Mouse (Mus musculus) left cerebral cortex, postnatal 36 days (tissue): ENCODE data around the gene Sass6. TPM values are rescaled to one million over a fixed set of nuclear protein-coding genes. Genes with fewer than 3 reads are reported as not detected.
"Not testable (repeated sequence)": the region's sequence is repeated elsewhere in the genome, so short reads cannot be mapped to it uniquely, and the experiment has no call there.

Experiments
- DNase-seq, 2 experiments: peaks; one replicate each; pipeline ENCODE4 v3.0.0; 2021 to 2022; ENCODE audit warnings: low spot score in 2 of 2, mixed read lengths in 1 of 2
- intact Hi-C: fragments of 180-260 bp; cut with DNase I; formaldehyde crosslinking; loops from one replicate; pipeline ENCODE4 v1.15.1; 2025
- total RNA-seq, 2 experiments: library from RNA; stranded (reverse); gene quantifications; 2 replicates each; pipeline ENCODE4 v1.2.3; 2021

Sass6 gene
- total RNA-seq, 2 experiments from 2014 or later = 6.1 to 7.6 TPM

DNA sequence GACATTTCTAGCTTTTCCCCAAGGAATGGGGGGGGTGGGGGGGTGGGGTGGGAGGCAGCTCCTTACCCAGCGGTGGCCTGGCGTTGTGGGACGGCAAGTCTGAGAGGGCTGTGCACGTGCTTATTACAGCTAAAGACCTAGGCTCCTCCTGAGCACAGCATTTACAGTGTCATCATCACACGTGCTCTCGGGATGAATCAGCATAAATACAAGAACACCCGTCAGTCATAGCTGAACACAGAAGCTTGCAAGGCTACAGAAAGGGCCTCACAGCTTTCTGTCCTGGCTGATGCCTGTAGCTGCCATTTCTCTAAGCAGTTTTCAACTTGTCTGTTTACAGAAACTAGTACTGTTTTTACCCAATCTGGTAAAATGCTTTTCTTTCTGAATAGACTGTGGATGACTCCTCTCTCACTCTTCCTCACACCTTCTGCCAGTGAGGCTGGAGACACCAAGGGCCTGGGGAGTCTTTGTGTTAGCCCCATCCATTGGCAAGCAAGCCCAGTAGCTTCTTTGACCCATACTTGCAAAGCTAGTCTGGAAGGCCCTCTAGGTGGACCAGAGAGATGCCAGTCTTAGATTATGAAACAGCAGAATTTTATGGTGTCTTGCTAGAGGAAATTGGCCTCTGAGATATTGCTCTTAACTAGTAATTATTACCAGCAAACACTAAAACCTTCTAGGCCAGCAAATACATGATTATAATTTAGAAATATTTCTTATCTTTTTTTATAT is 26.0 kb downstream of the Sass6 start:
- intact Hi-C loops = no loop called here
- no peak for DNase-seq

DNA sequence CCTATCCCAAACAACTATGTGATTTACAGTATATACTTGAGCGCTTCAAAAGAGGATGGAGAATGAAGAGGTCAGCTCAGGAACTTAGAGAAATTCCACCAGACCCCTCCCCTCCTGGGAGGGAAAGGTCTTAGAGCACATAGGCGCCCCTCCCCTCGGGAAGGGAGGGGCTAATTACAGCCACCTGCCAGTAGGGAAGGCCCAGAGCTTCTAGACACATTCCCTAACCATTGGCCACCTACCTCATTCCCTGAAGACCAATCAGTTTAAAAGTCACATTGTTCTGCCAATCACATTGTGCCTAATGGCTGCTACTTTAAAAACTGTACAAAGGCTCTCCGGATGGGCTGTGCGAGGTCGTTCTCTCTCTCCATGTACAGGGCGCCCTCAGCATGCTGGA is 27.9 kb downstream of the Sass6 start:
- no peak for DNase-seq
- intact Hi-C loops = no loop called here

DNA sequence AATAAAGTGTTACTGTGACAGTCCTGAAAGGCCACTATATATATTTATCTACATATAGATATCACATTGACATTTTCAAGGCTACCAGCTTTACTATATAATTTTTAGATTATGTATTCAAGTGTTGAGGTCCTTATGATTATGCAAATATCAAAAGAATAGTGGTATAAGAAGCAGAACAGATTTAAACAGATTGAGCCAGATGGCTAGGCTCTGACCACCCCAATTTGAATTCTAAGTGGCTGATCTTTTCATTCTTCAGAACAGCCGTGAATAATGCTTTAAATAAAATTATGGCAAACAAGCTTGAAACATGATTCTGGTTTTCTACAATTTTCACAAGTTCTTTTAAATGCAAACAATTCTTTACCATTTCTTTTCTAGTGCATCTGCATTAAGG is 36.7 kb downstream of the Sass6 start:
- DNase-seq = no peak
- intact Hi-C loops = no loop called here

DNA sequence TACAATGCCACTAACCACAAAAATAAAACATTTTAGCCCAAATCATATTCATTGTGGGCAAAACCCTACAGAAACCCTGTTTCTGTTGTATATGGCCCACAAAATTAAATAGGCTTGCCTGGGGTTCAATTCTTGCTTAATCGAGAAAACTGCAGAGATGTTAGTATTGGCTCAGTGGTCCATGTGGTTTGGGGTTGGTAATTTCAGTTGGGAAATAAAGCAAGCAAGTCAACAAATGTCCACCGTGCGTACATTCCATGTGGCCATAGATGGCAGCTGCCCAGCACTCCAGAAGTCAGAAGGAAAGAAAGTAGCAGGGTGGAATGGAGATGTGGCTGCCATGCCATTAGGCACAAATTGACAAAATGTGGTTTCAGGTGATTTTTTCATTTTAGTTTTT is 38.2 kb downstream of the Sass6 start:
- intact Hi-C loops = no loop called here
- no peak for DNase-seq

DNA sequence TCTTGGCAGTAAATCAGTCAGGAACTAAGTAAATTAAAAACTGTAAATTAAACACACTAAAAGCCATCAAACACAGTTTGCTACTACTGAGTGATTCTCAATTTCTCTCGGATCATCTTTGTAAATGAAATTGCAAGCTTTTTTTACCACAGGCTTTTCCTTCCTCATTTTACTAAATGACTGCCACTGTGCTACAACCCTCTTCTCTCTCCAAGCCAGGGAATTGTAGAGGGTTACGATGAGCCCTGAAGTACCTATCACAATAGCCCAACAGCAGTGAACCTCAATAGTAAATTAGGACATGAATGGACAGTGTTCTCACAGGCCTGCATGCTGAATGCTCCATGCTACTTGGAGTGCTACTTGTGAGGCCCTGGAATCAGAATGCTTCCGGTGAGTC is 39.3 kb downstream of the Sass6 start:
- no peak for DNase-seq
- intact Hi-C loops = no loop called here

DNA sequence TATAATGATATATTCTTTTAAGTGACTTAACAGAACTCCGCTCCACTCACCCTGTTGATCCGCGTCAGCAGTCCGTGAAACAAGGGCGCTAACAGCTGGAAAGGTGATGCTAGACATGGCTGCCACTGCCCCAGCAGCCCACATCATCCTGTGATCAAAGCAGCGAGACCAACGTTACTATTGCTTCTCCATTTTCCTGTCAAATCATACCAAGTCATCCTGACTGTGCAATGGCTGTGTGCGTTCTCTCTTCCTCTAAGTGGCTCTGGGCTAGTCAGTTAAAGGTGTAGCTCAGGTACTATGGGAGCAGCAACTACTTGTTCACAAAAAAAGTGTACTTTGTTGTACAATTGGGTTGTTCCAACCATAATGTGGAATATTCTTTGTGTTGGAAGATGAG is 40.1 kb downstream of the Sass6 start:
- intact Hi-C loops = no loop called here
- no peak for DNase-seq

DNA sequence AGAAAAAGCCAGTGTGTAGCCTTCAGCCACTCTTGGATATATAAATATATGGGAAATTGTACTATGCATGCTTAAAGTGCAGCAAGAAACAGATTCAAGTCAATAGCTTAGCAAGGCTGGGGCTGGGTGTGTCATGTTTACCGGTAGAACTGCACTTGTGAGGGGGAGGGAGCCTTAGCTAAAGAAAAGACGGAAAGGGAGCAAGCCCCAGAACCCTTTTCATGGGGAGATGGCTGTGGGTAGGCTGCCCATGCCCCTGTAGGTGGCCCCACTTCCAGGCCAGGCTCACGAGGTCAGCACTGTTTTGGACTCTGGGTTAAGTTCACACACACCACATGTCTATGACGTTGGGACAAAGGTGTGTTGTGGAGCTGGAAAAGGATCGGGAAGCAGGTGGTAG is 41.0 kb downstream of the Sass6 start:
- intact Hi-C loops = no loop called here
- no peak for DNase-seq

DNA sequence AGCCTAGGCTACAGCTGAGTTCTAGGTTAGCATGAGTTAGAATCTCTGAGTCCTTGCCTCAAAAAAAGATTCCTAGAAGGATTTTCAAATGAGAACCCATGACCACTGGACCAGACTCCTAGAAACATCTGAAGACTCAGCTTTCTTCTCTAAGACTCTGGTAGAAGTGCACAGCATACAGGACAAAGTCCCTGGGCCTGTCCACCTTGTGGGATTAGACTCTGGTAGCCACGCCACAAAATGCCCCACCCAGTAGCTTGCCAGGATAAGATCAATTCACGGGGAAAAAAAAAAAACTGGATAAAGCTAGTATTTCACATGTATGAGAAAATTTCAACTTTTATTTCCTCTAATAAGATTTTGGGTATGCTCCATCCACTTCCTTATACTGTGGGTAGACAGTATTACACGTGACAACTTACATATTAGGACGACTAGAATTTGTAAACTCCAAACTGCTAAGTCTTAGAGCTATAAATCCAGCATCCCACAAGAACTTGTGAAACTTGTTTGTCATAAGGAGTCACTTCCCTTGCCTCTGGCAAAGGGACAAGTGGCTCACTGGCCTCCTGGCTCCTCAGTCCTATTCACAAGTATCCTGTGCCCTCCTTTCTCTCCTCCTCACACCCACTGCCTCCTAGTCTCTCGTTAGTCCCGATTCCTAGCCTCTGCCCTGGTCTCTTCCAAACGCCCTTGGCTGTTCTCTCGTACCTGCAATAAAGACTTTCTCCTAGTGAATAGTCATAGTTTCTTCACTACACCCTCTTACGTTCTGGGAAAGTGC is 43.1 kb downstream of the Sass6 start:
- no peak for DNase-seq
- intact Hi-C loops = no loop called here

DNA sequence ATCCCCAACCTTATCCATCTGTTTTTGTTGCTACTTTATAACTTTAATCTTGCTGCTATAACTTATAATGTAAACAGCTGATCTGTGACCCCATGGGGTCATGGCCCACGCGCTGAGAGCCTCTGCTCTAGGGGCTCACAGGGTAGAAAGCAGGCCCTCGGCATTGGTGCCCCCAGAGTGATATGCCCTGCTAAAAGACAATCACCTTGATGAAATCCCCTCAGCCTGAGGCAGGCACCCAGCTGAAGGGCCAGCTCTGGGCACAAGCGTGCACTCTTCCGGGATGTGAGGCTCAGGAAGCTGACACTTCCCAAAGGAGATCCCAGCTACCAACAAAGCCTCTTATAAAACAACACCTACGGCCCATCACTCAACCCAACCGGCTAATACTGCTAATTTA is 43.8 kb downstream of the Sass6 start:
- intact Hi-C loops = no loop called here
- DNase-seq = no peak

DNA sequence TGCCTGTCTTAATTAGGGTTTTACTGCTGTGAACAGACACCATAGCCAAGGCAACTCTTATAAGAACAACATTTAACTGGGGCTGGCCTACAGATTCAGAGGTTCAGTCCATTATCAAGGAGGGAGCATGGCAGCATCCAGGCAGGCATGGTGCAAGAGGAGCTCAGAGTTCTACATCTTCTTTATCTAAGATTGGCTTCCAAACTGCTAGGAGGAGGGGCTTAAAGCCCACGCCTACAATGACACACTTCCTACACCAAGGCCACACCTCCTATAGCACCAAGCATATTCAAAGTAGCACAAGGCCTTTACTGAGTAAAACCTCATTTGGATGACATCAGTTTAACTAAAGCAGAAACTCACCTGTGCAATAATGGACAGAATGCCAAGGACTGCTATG is 45.2 kb downstream of the Sass6 start:
- DNase-seq = no peak
- intact Hi-C loops = no loop called here

DNA sequence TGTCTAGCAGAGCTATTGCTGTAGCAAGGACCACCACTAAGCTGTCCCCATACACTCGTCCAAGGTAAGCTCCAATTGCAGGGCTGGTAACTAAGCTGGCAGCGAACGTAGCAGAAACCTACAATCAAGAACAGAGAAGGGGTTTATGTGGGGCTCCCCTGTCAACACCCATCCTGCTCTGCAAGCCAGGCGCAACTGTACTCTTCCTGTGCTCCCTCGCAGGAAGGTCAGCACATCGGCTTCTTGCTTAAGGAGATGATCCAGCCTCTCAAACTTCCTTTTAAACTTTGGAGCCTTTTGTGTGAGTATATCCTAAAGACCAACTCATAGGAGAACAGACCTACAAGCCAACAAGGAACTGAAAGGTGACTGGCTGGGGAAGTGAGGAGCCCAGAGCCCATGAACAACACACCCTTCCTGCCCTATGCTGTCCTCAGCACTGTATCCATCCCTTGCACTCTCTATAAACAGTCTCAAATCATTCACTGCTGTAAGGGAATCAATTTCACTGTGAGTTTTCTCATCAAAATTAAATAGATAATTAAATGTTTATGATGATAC is 47.1 kb downstream of the Sass6 start:
- no peak for DNase-seq
- intact Hi-C loops = no loop called here

DNA sequence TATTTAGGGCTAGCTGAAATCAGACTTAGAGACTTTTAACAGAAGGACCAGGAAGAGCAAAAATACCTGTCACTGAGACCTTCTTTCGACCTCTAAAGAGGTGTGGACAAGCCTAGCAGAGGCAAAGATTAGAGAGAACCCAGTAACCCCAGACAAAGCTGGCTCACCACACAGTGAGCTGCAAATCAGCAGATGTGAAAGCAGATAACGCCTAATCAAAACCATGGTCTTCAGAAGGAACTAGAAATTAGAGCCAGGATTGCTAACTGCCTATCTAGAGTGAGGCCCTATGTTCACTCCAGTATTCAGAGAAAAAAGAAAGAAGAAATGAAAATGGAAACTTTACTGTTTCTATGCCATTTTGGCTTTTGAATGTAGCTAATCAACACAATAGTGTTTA is 47.6 kb downstream of the Sass6 start:
- intact Hi-C loops = no loop called here

DNA sequence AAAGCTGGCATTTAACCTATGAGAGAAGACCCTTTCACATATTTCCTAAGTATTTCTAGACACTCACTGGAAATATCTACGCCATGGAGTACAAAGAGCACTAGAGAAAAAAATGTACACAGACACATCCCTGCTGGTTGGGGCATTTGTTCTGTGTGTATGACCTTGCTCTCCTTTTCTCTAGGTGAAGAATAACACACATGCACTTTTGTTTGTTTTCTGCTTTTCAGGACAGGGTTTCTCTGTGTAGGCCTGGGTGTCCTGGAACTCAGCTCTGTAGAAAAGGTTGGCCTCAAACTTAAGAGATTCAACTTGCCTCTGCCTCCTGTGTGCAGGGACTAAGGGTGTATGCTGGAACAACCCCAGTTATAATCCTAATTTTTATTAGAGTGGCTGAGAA is 51.6 kb downstream of the Sass6 start:
- intact Hi-C loops = no loop called here
- DNase-seq = no peak

More for the DNA sequence above, 47.6 kb downstream of the Sass6 start:
- DNase-seq = no peak

DNA sequence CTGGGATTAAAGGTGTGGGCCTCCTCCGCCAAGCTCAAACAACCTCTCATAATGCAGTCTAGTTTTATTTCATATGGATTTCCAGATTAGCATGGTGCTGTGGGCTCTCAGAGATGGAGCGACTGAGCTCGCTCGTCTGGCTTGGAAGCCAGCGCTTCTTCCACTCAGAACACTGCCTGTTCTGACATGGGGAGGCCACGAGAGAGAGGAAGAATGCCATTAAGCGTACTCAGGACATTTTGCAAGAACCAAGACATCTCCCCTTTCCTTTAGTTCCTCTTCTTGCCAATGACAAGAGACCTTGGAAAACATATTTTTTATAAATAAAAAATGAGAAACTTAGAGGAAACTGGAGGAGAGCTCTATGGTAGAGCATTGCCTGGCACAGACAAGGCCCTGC is 54.0 kb downstream of the Sass6 start:
- intact Hi-C loops = no loop called here
- no peak for DNase-seq

DNA sequence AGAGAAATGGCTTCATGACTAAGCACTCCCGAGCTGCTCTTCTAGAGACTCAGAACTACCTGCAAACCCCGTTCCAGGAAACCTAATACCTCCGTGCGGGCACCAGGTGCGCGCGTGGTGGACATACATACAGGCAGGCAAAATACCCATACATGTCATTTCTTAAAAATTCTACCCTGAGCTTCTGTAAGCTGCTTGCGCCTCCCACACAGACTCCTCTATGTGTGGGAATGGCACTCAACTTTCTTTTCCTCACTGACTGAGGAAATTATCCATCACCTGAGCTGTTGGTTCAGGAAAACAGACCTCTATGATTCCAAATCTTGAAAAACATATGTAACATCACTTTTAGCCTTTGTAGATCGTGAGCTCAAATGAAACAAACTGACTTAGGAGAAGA is 55.9 kb downstream of the Sass6 start:
- no peak for DNase-seq
- intact Hi-C loops = no loop called here

DNA sequence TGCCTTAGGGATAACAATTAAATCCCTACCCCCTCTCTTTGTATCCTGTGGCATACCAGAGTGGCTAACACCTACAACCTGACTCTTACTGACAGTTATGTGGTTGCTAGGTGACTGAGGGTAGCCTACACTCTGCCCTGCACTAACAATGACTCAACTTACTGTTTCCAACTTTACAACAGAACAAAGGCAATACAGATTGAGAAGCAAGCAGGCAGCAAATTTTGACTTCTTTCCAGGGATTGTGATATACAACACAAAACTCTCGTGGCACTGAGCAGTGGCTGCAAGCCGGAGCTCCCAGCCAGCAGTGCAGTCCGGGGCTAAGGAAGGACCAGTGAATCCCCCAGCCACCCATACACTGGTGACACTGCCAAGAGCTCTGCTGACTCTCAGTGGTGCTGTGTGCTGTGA is 57.3 kb downstream of the Sass6 start:
- DNase-seq = no peak
- intact Hi-C loops = no loop called here

DNA sequence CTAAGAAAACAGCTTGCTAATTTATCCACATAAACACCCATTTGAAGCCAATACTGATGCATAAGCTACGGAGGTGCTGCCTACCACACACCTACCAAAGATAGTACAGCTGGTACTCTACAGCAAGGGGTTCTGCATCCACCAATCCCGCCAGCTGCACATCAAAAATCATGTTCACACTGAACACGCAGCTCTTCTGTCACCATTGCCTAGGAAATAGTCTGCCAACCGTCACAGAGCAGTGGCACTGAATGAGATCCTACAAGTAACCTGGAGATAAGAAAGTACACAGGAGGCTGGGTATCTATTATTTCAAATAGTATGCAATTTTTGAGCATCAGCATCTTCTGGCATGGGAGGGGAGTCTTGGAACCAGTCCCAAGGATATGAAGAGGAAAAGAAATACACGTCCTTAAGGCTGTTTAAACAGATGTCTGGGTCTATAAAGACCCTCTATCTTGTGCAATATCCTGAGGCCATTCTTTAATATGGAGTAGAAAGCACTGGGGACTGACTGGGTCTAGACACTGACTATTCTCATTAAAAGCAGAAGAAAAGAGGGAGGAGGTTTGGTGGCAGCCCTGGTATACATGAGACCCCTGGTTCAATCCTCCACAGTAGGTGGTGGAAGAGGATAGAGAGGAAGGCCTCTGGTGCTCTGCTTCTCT is 58.6 kb downstream of the Sass6 start:
- intact Hi-C loops = no loop called here
- DNase-seq = no peak

DNA sequence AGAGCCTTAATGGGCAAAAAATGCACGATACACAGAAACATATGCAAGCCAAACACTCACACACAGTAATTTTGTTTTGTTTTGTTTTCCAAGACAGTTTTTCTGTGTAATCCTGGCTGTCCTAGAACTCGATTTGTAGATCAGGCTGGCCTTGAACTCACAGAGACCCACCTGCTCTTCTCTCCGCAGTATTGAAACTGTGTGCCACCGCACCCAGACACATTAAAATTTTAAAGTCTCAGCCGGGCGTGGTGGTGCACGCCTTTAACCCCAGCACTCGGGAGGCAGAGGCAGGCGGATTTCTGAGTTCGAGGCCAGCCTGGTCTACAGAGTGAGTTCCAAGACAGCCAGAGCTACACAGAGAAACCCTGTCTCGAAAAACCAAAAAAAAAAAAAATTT is 59.3 kb downstream of the Sass6 start:
- intact Hi-C loops, DNase-seq: not testable (repeated sequence)

DNA sequence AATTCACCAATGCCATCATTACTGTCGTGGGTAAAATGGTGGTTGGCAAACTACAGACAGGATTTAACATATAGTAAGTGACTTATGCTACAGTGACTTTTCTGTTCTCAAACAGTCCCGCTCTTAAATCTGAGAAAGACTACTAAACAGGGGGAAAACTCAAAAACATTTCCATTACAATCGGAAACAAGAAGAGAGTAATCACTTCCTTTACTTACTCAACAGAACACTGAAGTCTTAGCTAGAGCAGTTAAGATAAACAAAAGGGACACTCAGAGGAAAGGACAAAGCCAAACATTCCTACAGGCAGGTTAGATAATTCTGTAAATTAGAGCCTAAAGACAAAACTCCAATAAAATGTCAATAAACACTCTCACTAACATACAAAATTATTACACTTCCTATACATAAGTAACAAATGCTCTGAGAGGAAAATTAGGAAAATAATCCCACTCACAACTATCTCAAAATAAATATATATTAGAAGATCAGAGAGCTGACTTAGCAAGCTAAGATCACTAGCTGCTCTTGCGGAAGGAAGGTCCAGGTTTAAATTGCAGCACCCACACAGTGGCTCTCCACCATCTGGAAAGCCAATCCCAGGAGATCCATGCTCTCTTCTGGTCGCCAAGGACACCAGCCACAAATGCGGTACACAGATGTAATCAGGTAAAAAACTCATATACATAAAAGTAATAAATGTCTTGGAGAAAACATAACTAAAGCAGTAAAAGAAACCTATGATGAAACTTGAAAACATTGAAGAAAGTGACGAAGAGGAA is 61.6 kb downstream of the Sass6 start:
- no peak for DNase-seq
- intact Hi-C loops = no loop called here
